Mouse (Mus musculus) thymus, postnatal 25 days (tissue): ENCODE results near the gene Grin2c.

Source experiments
- DNase-seq: peaks from one replicate; pipeline ENCODE4 v3.0.0; 2022

Grin2c gene

GRCm38 (mm10) chr11:115264136-115264861 is 2.7 kb downstream of the Grin2c start:
- DNase-seq: no peak

GRCm38 (mm10) chr11:115262954-115263353 is 4.1 kb downstream of the Grin2c start:
- DNase-seq: no peak

GRCm38 (mm10) chr11:115259134-115259533 is 7.9 kb downstream of the Grin2c start:
- no peak for DNase-seq

- DNase-seq: no peak
Measured at GRCm38 (mm10) chr11:115257775-115258510, 9.1 kb downstream of the Grin2c start.

- DNase-seq: no peak
Measured at GRCm38 (mm10) chr11:115251258-115251657, 15.8 kb downstream of the Grin2c start.

- no peak for DNase-seq
Measured at GRCm38 (mm10) chr11:115250405-115251090, 16.5 kb downstream of the Grin2c start.

GRCm38 (mm10) chr11:115249721-115250404 is 17.2 kb downstream of the Grin2c start:
- DNase-seq: no peak

GRCm38 (mm10) chr11:115247945-115248344 is 19.1 kb downstream of the Grin2c start:
- no peak for DNase-seq

GRCm38 (mm10) chr11:115247240-115247639 is 19.8 kb downstream of the Grin2c start:
- DNase-seq: no peak

- DNase-seq: no peak
Measured at GRCm38 (mm10) chr11:115246386-115246785, 20.7 kb downstream of the Grin2c start.

- DNase-seq: no peak
Measured at GRCm38 (mm10) chr11:115244840-115245239, 22.2 kb downstream of the Grin2c start.

- no peak for DNase-seq
Measured at GRCm38 (mm10) chr11:115243783-115244182, 23.3 kb downstream of the Grin2c start.

- no peak for DNase-seq
Measured at GRCm38 (mm10) chr11:115242746-115243145, 24.3 kb downstream of the Grin2c start.

- no peak for DNase-seq
Measured at GRCm38 (mm10) chr11:115241402-115241801, 25.6 kb downstream of the Grin2c start.

- no peak for DNase-seq
Measured at GRCm38 (mm10) chr11:115236570-115236969, 30.5 kb downstream of the Grin2c start.

GRCm38 (mm10) chr11:115234320-115235044 is 32.6 kb downstream of the Grin2c start:
- DNase-seq: no peak

GRCm38 (mm10) chr11:115233526-115234290 is 33.3 kb downstream of the Grin2c start:
- no peak for DNase-seq

- DNase-seq: no peak
Measured at GRCm38 (mm10) chr11:115232889-115233288, 34.2 kb downstream of the Grin2c start.

- no peak for DNase-seq
Measured at GRCm38 (mm10) chr11:115231924-115232323, 35.1 kb downstream of the Grin2c start.

GRCm38 (mm10) chr11:115231168-115231915 is 35.7 kb downstream of the Grin2c start:
- DNase-seq: peak; percentile 82
